Mouse (Mus musculus): ENCODE measurements around the gene Spaca9. TPM values are rescaled to one million over a fixed set of nuclear protein-coding genes. Genes with fewer than 3 reads are reported as not detected.

The Spaca9 gene
- 1.1 TPM for polyA plus RNA-seq (2015; fragmentation: Illumina TruSeq; extraction: RNeasy Lipid Tissue Mini Kit (QIAGEN cat#74804); ENCODE audit: insufficient read depth, low replicate concordance)

DNA sequence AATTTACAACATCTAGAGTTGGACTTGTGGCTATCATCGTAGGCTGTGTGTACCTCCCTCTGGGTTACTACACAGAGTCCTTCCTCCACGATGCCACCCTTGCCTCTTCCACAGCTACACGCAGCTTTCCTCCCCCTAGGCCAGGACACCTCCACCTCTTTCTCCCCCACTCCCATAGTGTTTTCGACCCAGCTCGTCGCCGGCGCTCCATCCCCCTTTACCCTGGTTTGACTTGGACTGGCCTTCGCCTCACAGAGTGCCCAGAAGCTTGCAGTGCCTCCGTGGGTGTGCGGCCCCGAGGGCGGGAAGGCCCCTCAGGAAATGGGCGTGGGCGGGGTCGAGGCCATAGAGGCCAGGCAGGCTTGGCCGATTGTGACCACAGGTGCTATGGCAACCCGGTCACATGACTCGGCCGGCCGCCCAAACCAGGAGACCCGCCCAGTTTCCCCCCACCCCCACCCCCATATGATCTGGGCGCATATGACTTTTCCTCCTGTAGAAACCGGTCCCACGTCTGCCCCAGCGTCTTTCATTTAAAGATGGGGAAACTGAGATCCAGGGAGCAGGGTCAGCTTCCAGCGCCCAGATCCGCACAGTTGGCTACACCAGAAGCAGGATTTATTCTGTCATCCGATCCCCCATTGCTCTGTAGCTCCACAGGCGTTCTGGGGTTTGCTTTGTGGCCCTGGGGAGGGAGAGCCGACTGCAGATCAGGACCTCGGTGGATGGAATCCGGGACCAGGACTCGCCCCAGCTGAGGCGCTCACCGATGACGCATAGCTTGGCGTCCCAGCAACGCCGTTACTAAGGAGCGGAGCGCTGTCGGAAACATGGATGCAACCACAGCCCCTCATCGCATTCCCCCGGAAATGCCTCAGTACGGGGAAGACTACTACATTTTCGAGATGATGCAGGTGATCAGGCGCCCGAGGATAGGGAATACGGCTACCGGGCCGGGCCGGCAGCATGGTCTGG, at the start of gene Spaca9, which contains the start of gene Ak8:
Spaca9 (minus strand) TSS at position 367 of the 975 bp plus-strand sequence.
Ak8 (plus strand) TSS at position 804 of the 975 bp plus-strand sequence.

Other genes with a start within 250 kb of the Spaca9 start
- not detected for gene 1700007K13Rik, start 233.4 kb downstream of the Spaca9 start, polyA plus RNA-seq (2015; fragmentation: Illumina TruSeq; extraction: RNeasy Lipid Tissue Mini Kit (QIAGEN cat#74804); ENCODE audit: insufficient read depth, low replicate concordance)
- 26.5 TPM for gene Mrps2, start 231.7 kb downstream of the Spaca9 start, polyA plus RNA-seq (2015; fragmentation: Illumina TruSeq; extraction: RNeasy Lipid Tissue Mini Kit (QIAGEN cat#74804); ENCODE audit: insufficient read depth, low replicate concordance)
- gene Gbgt1, start 202.8 kb downstream of the Spaca9 start, polyA plus RNA-seq (2015; fragmentation: Illumina TruSeq; extraction: RNeasy Lipid Tissue Mini Kit (QIAGEN cat#74804); ENCODE audit: insufficient read depth, low replicate concordance): 2.6 TPM
- 6.0 TPM for gene Gm10134, start 193.6 kb downstream of the Spaca9 start, polyA plus RNA-seq (2015; fragmentation: Illumina TruSeq; extraction: RNeasy Lipid Tissue Mini Kit (QIAGEN cat#74804); ENCODE audit: insufficient read depth, low replicate concordance)
- 31.5 TPM for gene Ralgds, start 186.6 kb downstream of the Spaca9 start, polyA plus RNA-seq (2015; fragmentation: Illumina TruSeq; extraction: RNeasy Lipid Tissue Mini Kit (QIAGEN cat#74804); ENCODE audit: insufficient read depth, low replicate concordance)
- 2.2 TPM for gene Cel, start 136.3 kb downstream of the Spaca9 start, polyA plus RNA-seq (2015; fragmentation: Illumina TruSeq; extraction: RNeasy Lipid Tissue Mini Kit (QIAGEN cat#74804); ENCODE audit: insufficient read depth, low replicate concordance)
- gene Gtf3c5, start 116.0 kb downstream of the Spaca9 start, polyA plus RNA-seq (2015; fragmentation: Illumina TruSeq; extraction: RNeasy Lipid Tissue Mini Kit (QIAGEN cat#74804); ENCODE audit: insufficient read depth, low replicate concordance): 14.2 TPM
- gene Gfi1b, start 77.7 kb downstream of the Spaca9 start, polyA plus RNA-seq (2015; fragmentation: Illumina TruSeq; extraction: RNeasy Lipid Tissue Mini Kit (QIAGEN cat#74804); ENCODE audit: insufficient read depth, low replicate concordance): 1.8 TPM
- gene Tsc1, start 58.5 kb downstream of the Spaca9 start, polyA plus RNA-seq (2015; fragmentation: Illumina TruSeq; extraction: RNeasy Lipid Tissue Mini Kit (QIAGEN cat#74804); ENCODE audit: insufficient read depth, low replicate concordance): 22.5 TPM
- 0.77 TPM for gene Ak8, start 437 bp upstream of the Spaca9 start, polyA plus RNA-seq (2015; fragmentation: Illumina TruSeq; extraction: RNeasy Lipid Tissue Mini Kit (QIAGEN cat#74804); ENCODE audit: insufficient read depth, low replicate concordance)
- 14.2 TPM for gene Gtf3c4, start 140.6 kb upstream of the Spaca9 start, polyA plus RNA-seq (2015; fragmentation: Illumina TruSeq; extraction: RNeasy Lipid Tissue Mini Kit (QIAGEN cat#74804); ENCODE audit: insufficient read depth, low replicate concordance)
- gene Ddx31, start 140.7 kb upstream of the Spaca9 start, polyA plus RNA-seq (2015; fragmentation: Illumina TruSeq; extraction: RNeasy Lipid Tissue Mini Kit (QIAGEN cat#74804); ENCODE audit: insufficient read depth, low replicate concordance): 13.1 TPM
- gene Barhl1, start 216.9 kb upstream of the Spaca9 start, polyA plus RNA-seq (2015; fragmentation: Illumina TruSeq; extraction: RNeasy Lipid Tissue Mini Kit (QIAGEN cat#74804); ENCODE audit: insufficient read depth, low replicate concordance): not detected

Data from spleen, adult 10 weeks (tissue).